Mouse (Mus musculus): Measurements from ENCODE around the gene Acacb. TPM values are rescaled to one million over a fixed set of nuclear protein-coding genes. Genes with fewer than 3 reads are reported as not detected.

Acacb gene
- total RNA-seq, 4 experiments from 2014 or later = 163 to 191 (median 187) TPM

- peak in 1 of 2 experiments; percentile 44 for DNase-seq (ENCODE audit: low spot score in 2 of 2)
These were observed 12.2 kb upstream of the Acacb start for GRCm38 (mm10) chr5:114134091-114134534.

DNA sequence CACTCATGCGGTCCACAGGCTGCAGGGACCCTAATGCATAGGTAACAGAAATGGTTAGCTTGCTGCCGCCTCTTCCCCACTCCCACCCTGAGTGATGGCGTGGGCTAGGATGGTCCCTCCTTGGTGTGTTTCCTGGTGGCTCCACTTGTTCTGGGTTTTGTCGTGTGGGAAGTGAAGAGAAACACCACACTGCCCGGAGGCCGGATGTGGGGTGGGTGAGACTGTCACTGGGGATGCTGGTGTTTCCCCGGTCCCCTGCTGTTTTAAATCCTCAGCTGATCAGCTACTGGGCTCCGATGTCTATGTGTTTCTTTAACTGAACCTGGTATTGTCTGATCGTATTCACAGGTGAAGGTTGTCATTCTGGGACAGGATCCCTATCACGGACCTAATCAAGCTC lies 10.8 kb upstream of the Acacb start:
- no peak for DNase-seq (ENCODE audit: low spot score in 2 of 2)

DNA sequence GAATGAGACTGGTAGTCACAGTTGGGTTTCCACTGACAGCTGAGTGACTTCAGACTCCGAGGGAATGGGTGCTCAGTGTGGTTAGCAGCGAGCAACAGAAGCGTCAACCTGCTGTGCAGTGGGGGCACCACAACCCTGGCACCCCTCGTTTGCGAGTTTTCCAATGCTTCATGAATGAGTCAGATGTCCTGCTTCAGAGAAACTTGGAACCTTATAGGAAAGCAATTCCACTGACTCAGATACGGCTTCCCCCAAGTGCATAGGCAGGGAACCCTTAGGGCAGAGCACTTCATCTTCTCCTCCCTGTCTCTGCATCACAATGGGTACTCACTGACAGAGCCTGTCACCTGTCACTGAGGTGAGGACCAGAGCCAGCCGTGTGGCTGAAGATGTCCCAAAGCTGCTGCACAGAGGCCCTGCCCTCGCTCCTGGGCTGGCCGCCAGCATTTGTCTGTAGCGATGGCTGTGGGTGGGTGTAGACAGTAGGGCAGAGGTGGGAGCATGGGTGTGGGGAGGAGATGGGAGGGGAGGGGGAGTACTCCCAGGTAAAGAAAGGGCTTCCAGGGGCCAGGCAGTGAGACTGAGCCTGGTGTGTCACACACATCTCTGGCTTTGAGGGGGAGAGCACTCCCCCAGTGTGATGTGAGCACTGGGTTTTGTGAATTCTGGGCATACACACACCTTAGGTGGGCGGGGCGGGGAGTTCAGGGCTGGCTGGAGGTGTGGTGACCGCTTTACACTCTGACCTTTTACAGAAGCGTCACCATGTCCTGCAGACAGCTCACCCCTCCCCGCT lies 8.7 kb upstream of the Acacb start:
- DNase-seq (ENCODE audit: low spot score in 2 of 2) = no peak

DNA sequence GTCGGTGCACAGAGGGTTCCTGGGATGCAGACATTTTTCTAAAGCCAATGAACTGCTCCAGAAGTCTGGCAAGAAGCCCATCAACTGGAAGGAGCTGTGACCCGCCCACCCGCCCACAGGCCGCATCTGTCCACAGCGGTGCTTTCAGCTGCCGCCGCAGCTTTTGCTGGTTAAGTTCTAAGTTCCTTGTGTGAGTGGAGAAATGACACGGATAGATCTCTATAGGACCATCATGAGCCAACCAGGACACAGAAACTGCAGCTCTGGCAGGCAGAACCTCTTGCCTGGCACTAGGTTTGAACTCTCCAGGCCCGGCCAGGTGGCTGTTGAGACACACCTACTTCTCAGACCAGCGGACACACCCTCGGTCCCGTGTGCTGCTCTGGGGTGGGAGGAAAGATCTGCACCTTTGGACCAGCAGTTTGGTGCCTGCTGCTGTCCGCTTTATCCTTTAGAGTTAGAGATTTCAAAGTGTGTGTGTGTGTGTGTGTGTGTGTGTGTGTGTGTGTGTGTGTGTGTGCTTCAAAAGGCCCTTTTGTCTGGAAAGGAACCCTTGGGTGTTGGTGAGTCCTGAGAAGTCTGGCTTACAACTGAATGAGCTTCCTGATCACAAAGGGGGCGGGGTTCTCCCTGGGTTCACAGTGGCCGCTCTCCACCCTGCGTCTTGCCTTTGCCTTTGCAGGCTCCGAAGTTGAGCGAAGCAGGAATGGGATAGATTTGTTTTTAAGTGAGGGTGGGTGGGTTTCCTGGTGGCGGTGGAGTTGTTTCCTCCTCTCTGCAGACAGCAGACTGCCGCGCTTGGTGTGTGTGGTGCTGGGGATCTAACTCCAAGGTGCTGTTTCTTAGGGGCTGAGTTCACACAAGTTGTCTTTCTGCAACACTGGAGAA lies 7.8 kb upstream of the Acacb start:
- DNase-seq (ENCODE audit: low spot score in 2 of 2) = no peak

- peak in 1 of 2 experiments; percentile 45 for DNase-seq (ENCODE audit: low spot score in 2 of 2)
These were observed 7.2 kb upstream of the Acacb start for GRCm38 (mm10) chr5:114139175-114139574.

DNA sequence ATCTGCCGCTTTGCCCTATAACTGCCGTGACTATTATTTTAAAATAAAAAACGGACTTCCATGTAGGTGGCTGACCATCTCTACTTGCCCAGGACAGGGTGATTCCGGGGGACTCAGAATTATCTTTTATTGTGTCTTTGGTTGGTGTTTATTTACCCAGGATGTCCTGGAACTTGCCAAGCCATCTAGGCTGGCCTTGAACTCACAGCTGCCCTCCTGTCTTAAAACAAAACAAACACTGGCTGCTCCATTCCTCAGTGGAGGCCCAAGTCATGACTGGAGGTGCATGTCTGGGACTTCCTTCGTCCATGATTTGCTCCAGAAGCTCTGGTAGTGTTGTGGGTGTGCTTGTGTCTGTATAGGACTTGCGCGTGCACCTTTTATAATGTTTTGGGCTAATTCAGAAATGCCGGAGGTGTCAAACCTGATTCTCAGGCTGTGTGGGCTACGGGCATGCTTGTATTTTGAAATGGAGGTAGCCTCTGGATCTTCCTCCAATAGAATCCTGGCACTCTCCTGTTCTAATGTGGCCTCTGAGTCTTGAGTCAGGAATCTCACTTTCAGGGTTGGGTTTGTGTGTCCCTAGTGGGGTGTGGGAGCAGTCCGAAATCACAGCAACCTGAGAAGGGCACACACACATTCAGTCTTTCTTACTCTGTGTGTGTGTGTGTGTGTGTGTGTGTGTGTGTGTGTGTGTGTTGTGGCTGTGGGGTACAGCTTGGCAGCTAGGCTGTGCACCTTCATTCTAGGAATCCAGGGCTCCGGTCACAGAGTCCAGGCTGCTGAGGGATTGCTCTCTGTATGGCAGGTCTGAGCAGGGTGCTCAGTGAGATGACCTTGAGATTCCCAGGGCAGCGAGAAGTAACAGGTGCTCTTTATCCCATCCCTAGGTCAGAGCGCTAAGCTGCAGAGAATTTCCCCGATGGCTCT lies 973 bp downstream of the Acacb start:
- DNase-seq (ENCODE audit: low spot score in 2 of 2) = peak; percentile 33 to 42

GRCm38 (mm10) chr5:114152359-114153092 lies 6.2 kb downstream of the Acacb start:
- no peak for DNase-seq (ENCODE audit: low spot score in 2 of 2)

- DNase-seq (ENCODE audit: low spot score in 2 of 2) = no peak
These were observed 7.2 kb downstream of the Acacb start for GRCm38 (mm10) chr5:114153490-114153889.

- no peak for DNase-seq (ENCODE audit: low spot score in 2 of 2)
These were observed 8.4 kb downstream of the Acacb start for GRCm38 (mm10) chr5:114154765-114155164.

DNA sequence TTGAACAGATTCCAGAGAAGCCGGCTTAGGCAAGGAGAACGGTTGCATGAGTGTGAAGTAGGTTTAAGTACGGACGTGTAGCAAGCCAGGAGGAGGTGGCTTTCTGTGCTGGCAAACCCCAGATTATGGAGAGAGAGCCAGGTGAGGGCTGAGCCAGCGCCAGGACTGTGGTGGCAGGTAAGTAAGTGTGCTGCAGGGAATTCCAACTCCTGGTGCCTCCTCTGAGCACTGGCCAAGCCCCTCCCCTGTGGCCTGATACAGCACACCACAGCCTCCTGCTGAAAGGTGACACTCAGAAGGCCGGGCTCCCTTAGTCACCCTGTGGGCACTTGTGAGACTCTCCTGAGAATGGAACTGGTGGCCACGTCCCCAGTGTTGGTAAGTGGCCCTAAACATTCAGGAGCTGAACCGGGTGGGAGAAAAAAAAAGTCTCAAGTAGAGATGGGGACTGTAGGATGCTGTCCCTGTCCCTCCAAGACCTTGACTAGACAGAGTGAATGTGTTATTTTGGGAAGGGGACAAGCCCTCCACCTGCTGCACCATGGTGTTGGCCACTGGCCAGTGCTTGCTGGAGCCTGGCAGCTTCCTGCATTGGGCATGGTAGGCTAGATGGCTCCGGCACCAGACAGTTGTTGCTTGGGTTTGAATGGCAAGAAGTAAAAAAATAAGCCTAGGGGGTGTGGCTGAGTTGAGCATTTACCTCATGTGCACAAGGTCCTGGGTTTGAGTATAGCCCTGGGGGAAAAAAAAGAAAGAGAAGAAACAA lies 9.0 kb downstream of the Acacb start:
- peak; percentile 63 to 77 for DNase-seq (ENCODE audit: low spot score in 2 of 2)

- DNase-seq (ENCODE audit: low spot score in 2 of 2) = no peak
These were observed 10.9 kb downstream of the Acacb start for GRCm38 (mm10) chr5:114157236-114157635.

GRCm38 (mm10) chr5:114161424-114161823 lies 15.1 kb downstream of the Acacb start:
- no peak for DNase-seq (ENCODE audit: low spot score in 2 of 2)

GRCm38 (mm10) chr5:114162106-114162815 lies 15.9 kb downstream of the Acacb start:
- DNase-seq (ENCODE audit: low spot score in 2 of 2) = no peak

- DNase-seq (ENCODE audit: low spot score in 2 of 2) = no peak
These were observed 16.9 kb downstream of the Acacb start for GRCm38 (mm10) chr5:114163117-114163696.

GRCm38 (mm10) chr5:114170345-114170744 lies 24.0 kb downstream of the Acacb start:
- no peak for DNase-seq (ENCODE audit: low spot score in 2 of 2)

- no peak for DNase-seq (ENCODE audit: low spot score in 2 of 2)
These were observed 26.6 kb downstream of the Acacb start for GRCm38 (mm10) chr5:114172936-114173335.

DNA sequence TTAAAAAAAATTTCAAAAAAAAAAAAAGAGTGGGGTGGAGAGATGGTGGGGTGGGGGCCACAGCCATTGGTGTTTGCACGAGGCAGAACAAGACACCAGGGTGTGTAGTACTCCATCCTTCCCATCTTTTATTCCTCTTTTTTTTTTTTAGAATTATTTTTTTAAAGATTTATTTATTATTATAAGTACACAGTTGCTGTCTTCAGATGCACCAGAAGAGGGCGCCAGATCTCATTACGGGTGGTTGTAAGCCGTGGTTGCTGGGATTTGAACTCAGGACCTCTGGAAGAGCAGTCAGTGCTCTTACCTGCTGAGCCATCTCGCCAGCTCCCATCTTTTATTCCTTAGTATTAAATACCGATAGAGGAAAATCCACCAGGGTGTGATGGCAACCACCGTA lies 27.1 kb downstream of the Acacb start:
- no peak for DNase-seq (ENCODE audit: low spot score in 2 of 2)

DNA sequence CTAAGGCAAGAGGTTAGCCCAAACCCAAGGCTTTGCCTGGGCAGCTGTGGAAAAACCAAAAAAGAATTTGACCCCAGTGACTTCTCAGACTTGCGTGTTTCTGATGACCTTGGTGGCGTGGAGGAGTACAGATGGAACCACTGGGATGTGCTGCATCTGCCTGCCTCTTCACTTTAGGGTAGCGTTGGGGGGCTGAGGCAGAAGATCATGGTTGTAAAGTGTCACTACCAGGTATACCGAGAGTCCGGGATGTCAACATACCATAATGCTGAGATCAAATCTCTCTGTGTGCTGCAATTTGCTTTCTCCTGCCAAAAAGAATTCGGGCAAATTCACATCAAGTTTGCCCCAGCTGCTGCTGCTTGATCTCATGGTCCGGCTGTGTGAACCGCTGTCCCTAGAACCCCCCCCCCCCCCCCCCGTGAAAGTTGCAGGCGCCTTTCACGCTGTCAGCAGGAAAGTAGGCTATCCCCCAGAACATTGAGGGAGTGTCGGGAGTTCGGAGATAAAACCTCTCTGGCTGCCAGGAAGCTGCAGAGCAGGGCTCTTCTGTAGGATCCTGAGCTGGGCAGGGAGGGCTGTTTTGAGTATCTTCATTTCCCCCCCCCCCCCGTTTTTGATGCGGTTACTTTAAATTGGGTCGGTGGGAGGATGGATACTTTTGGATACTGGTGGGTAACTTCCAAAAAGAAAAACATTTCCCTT lies 27.7 kb downstream of the Acacb start:
- no peak for DNase-seq (ENCODE audit: low spot score in 2 of 2)
